Mouse (Mus musculus): ENCODE data around the gene Mcm9.
"Not testable (repeated sequence)": the region's sequence is repeated elsewhere in the genome, so short reads cannot be mapped to it uniquely, and the experiment has no call there.

Gene Mcm9

GRCm38 (mm10) chr10:53499518-53499917 is 130.7 kb downstream of the Mcm9 start:
- no peak for DNase-seq (ENCODE audit: low read depth)

GRCm38 (mm10) chr10:53495349-53495748 is 134.9 kb downstream of the Mcm9 start:
- not testable (repeated sequence) for DNase-seq (ENCODE audit: low read depth)

GRCm38 (mm10) chr10:53493954-53494353 is 136.3 kb downstream of the Mcm9 start:
- DNase-seq (ENCODE audit: low read depth) = no peak
